Mouse (Mus musculus) intestine, embryonic 16.5 days (tissue): Measurements from ENCODE around the gene Rbl1. TPM values are rescaled to one million over a fixed set of nuclear protein-coding genes. Genes with fewer than 3 reads are reported as not detected.

Experiments
- ATAC-seq: fragments of 200-750 bp; cut with Nextera tagmentation; 2 replicates; pipeline ENCODE4 v1.8.0; 2017; ENCODE audit warnings: moderate TSS enrichment, moderate library complexity
- H3K27ac ChIP-seq: fragments of 300-500 bp; sonication (generic); 2 replicates; pipeline ENCODE4 v1.5.1; 2014; ENCODE audit warnings: mild to moderate bottlenecking, low read length
- H3K27me3 ChIP-seq: fragments of 300-500 bp; sonication (generic); replicated peaks from 2 replicates; pipeline ENCODE4 v1.6.1; 2014; ENCODE audit warnings: low read length, control low read depth, mixed read lengths; ENCODE audit not compliant: control insufficient read depth, insufficient read depth
- H3K36me3 ChIP-seq: fragments of 300-500 bp; sonication (generic); 2 replicates; pipeline ENCODE4 v1.6.1; 2014; ENCODE audit warnings: low read length, control low read depth; ENCODE audit not compliant: control insufficient read depth, insufficient read depth
- H3K4me1 ChIP-seq: fragments of 300-500 bp; sonication (generic); 2 replicates; pipeline ENCODE4 v1.6.1; 2014; ENCODE audit warnings: low read length, control low read depth, mixed read lengths; ENCODE audit not compliant: control insufficient read depth, insufficient read depth
- H3K4me2 ChIP-seq: fragments of 300-500 bp; sonication (generic); 2 replicates; pipeline ENCODE4 v1.6.1; 2014; ENCODE audit warnings: low read depth, low read length, control low read depth
- H3K4me3 ChIP-seq: fragments of 300-500 bp; sonication (generic); 2 replicates; pipeline ENCODE4 v1.5.1; 2014; ENCODE audit warnings: mild to moderate bottlenecking, low read length
- H3K9ac ChIP-seq: fragments of 300-500 bp; sonication (generic); 2 replicates; pipeline ENCODE4 v1.6.1; 2014; ENCODE audit warnings: low read depth, low read length
- H3K9me3 ChIP-seq: fragments of 300-500 bp; sonication (generic); 2 replicates; pipeline ENCODE4 v1.6.1; 2016; ENCODE audit warnings: low read length, control low read depth; ENCODE audit not compliant: control insufficient read depth
- WGBS: fragments of 180-500 bp; shearing (Covaris S2); extraction: QIAGEN DNeasy Blood & Tissue Kit; methylation state at CpG from one replicate; pipeline ENCODE4 v1.1.7; 2014; 5-methylcytosine and 5-hydroxymethylcytosine counted together
- polyA plus RNA-seq: library from polyadenylated mRNA; unstranded; fragments of >200 nt; fragmentation: Nextera tagmentation; extraction: Ambion mirVana; gene quantifications from 2 replicates; pipeline ENCODE4 v1.2.1, GENCODE M21; 2015

Gene Rbl1
- polyA plus RNA-seq, 1 experiment from 2014 or later: 15.4 TPM

- no peak for ATAC-seq
- 65% methylated on average over 1 of the region's 1 CpGs for WGBS
- H3K4me2 ChIP-seq: no peak overlapping the region
- no peaks in the 10 kb centered on the region for H3K36me3 ChIP-seq
- H3K4me3 ChIP-seq: no peak overlapping the region
- H3K27ac ChIP-seq: no peak overlapping the region
- peaks cover 14% of the 10 kb centered on the region for H3K4me1 ChIP-seq
- H3K27me3 ChIP-seq: no peaks in the 10 kb centered on the region
- H3K9ac ChIP-seq: no peak overlapping the region
- no peaks in the 10 kb centered on the region for H3K9me3 ChIP-seq
These were observed 72.2 kb downstream of the Rbl1 start for GRCm38 (mm10) chr2:157132086-157132485.

- Histone ChIP-seq H3K27ac (no peak overlapping the region), H3K9ac (no peak overlapping the region), H3K4me2 (peak overlapping the region; percentile 16; the same call in 1 of the 2 replicates), H3K36me3 (no peaks in the 10 kb centered on the region), H3K4me3 (no peak overlapping the region), H3K27me3 (no peaks in the 10 kb centered on the region), H3K4me1 (peaks cover 13% of the 10 kb centered on the region), H3K9me3 (no peaks in the 10 kb centered on the region)
- WGBS: 72% methylated on average over 8 of the region's 8 CpGs
- ATAC-seq: no peak
These were observed 73.4 kb downstream of the Rbl1 start for GRCm38 (mm10) chr2:157130813-157131514.

GRCm38 (mm10) chr2:157129601-157130164 lies 74.7 kb downstream of the Rbl1 start:
- H3K4me2 ChIP-seq: 0 out of 2 replicates have a peak overlapping the region, but pooled peaks have one; percentile 3
- whole genome bisulfite sequencing: 58% methylated on average over 11 of the region's 11 CpGs
- no peaks in the 10 kb centered on the region for H3K27me3 ChIP-seq
- H3K4me1 ChIP-seq: peaks cover 13% of the 10 kb centered on the region
- no peak overlapping the region for H3K9ac ChIP-seq
- H3K9me3 ChIP-seq: no peaks in the 10 kb centered on the region
- H3K4me3 ChIP-seq: no peak overlapping the region
- H3K36me3 ChIP-seq: no peaks in the 10 kb centered on the region
- H3K27ac ChIP-seq: no peak overlapping the region
- ATAC-seq: no peak

- 81% methylated on average over 4 of the region's 4 CpGs for WGBS
- Histone ChIP-seq H3K4me3 (no peak overlapping the region), H3K9me3 (no peaks in the 10 kb centered on the region), H3K4me2 (no peak overlapping the region), H3K27me3 (no peaks in the 10 kb centered on the region), H3K27ac (no peak overlapping the region), H3K4me1 (peaks cover 12% of the 10 kb centered on the region), H3K9ac (no peak overlapping the region), H3K36me3 (no peaks in the 10 kb centered on the region)
- ATAC-seq: no peak
These were observed 75.2 kb downstream of the Rbl1 start for GRCm38 (mm10) chr2:157129096-157129495.

- Histone ChIP-seq H3K4me3 (no peak overlapping the region), H3K36me3 (no peaks in the 10 kb centered on the region), H3K4me2 (no peak overlapping the region), H3K9ac (no peak overlapping the region), H3K27ac (no peak overlapping the region), H3K4me1 (peaks cover 6% of the 10 kb centered on the region; the same call in 1 of the 2 replicates), H3K27me3 (no peaks in the 10 kb centered on the region), H3K9me3 (no peaks in the 10 kb centered on the region)
- no peak for ATAC-seq
- WGBS: 48% methylated on average over 4 of the region's 4 CpGs
These were observed 76.3 kb downstream of the Rbl1 start for GRCm38 (mm10) chr2:157128072-157128471.

- H3K27ac ChIP-seq: peak overlapping the region; percentile 80
- no peaks in the 10 kb centered on the region for H3K36me3 ChIP-seq
- WGBS: 51% methylated on average over 3 of the region's 3 CpGs
- H3K9me3 ChIP-seq: no peaks in the 10 kb centered on the region
- H3K4me1 ChIP-seq: peaks cover 6% of the 10 kb centered on the region; the same call in 1 of the 2 replicates
- H3K27me3 ChIP-seq: no peaks in the 10 kb centered on the region
- ATAC-seq: peak; percentile 69
- peak overlapping the region; percentile 28; the same call in 1 of the 2 replicates for H3K4me2 ChIP-seq
- H3K9ac ChIP-seq: no peak overlapping the region; the same call in 1 of the 2 replicates
- H3K4me3 ChIP-seq: no peak overlapping the region
These were observed 77.0 kb downstream of the Rbl1 start for GRCm38 (mm10) chr2:157127370-157127769.

- peaks cover 6% of the 10 kb centered on the region; the same call in 1 of the 2 replicates for H3K4me1 ChIP-seq
- H3K4me2 ChIP-seq: no peak overlapping the region
- H3K4me3 ChIP-seq: no peak overlapping the region
- peak; percentile 72 for ATAC-seq
- no peaks in the 10 kb centered on the region for H3K27me3 ChIP-seq
- WGBS: 72% methylated on average over 3 of the region's 3 CpGs
- H3K9ac ChIP-seq: no peak overlapping the region
- H3K27ac ChIP-seq: peak overlapping the region; percentile 7; the same call in 1 of the 2 replicates
- H3K9me3 ChIP-seq: no peaks in the 10 kb centered on the region
- 0 out of 2 replicates have a peak, but pooled peaks cover under 1% of the 10 kb centered on the region for H3K36me3 ChIP-seq
These were observed 79.1 kb downstream of the Rbl1 start for GRCm38 (mm10) chr2:157125246-157125645.

- WGBS: 91% methylated on average over 8 of the region's 8 CpGs
- no peaks in the 10 kb centered on the region for H3K27me3 ChIP-seq
- no peak overlapping the region for H3K4me3 ChIP-seq
- no peaks in the 10 kb centered on the region for H3K4me1 ChIP-seq
- H3K36me3 ChIP-seq: 0 out of 2 replicates have a peak, but pooled peaks cover 3% of the 10 kb centered on the region
- no peak for ATAC-seq
- no peak overlapping the region for H3K9ac ChIP-seq
- no peak overlapping the region for H3K27ac ChIP-seq
- H3K9me3 ChIP-seq: no peaks in the 10 kb centered on the region
- H3K4me2 ChIP-seq: no peak overlapping the region
These were observed 82.6 kb downstream of the Rbl1 start for GRCm38 (mm10) chr2:157121766-157122165.

GRCm38 (mm10) chr2:157119075-157119474 lies 85.3 kb downstream of the Rbl1 start:
- no peak overlapping the region for H3K27ac ChIP-seq

More at GRCm38 (mm10) chr2:157119075-157119474, 85.3 kb downstream of the Rbl1 start:
- Histone ChIP-seq H3K4me1 (no peaks in the 10 kb centered on the region), H3K27me3 (no peaks in the 10 kb centered on the region), H3K4me2 (no peak overlapping the region), H3K9me3 (no peaks in the 10 kb centered on the region), H3K9ac (no peak overlapping the region), H3K36me3 (0 out of 2 replicates have a peak, but pooled peaks cover 3% of the 10 kb centered on the region), H3K4me3 (no peak overlapping the region)
- no peak for ATAC-seq
- WGBS: 52% methylated on average over 3 of the region's 3 CpGs
